Mouse (Mus musculus): ENCODE measurements around the gene Lpar5. TPM values are rescaled to one million over a fixed set of nuclear protein-coding genes. Genes with fewer than 3 reads are reported as not detected.

Gene Lpar5
- polyA plus RNA-seq, 1 experiment from 2014 or later: 0.31 TPM

DNA sequence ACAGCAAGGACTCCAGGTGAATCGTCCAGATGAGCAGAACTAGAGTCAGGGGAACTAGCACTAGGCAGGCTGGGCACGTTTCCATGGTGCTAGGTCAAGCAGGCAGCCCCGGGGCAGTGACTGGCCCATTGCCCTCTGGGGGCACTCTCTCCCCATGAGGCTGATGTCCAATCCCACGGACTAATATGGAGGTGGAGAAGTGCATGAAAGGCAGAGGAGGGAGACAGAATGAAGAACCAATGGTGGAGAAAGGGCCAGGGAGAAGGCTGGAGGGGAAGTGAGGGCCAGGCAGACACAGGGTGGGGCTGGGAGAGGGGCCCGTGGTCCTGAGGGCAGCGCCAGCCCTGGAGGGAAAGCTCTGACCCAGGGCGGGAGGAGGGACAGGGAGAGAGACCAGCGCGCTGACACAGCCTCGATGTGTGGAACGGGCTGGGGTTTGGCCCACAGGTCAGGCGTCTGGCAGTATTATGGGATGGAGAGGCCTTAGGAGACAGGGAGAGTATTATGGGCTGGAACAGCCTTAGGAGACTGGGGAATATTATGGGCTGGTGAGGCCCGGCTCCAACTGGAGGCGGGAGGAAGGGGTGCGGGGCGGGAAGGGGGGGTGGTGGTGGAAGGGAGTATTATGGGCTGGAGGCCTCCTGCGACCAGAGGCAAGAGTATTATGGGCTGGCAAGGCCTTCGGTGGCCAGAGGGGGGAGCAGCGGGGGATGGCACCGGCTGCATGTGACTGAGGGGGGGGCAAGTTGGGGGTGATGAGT is 21.0 kb downstream of the Lpar5 start:
- Histone ChIP-seq H3K9ac (0 out of 2 replicates have a peak overlapping the region, but pooled peaks have one; percentile 21), H3K9me3 (no peaks in the 10 kb centered on the region), H3K27ac (peak overlapping the region; percentile 92), H3K4me3 (replicated peaks) (no peak overlapping the region), H3K4me2 (peak overlapping the region; percentile 50), H3K4me1 (peaks cover 35% of the 10 kb centered on the region), H3K27me3 (no peaks in the 10 kb centered on the region), H3K36me3 (replicated peaks) (no peaks in the 10 kb centered on the region)
- WGBS: 1% methylated on average over 19 of the region's 20 CpGs
- ATAC-seq (ENCODE audit: low FRiP score): peak; percentile 84

DNA sequence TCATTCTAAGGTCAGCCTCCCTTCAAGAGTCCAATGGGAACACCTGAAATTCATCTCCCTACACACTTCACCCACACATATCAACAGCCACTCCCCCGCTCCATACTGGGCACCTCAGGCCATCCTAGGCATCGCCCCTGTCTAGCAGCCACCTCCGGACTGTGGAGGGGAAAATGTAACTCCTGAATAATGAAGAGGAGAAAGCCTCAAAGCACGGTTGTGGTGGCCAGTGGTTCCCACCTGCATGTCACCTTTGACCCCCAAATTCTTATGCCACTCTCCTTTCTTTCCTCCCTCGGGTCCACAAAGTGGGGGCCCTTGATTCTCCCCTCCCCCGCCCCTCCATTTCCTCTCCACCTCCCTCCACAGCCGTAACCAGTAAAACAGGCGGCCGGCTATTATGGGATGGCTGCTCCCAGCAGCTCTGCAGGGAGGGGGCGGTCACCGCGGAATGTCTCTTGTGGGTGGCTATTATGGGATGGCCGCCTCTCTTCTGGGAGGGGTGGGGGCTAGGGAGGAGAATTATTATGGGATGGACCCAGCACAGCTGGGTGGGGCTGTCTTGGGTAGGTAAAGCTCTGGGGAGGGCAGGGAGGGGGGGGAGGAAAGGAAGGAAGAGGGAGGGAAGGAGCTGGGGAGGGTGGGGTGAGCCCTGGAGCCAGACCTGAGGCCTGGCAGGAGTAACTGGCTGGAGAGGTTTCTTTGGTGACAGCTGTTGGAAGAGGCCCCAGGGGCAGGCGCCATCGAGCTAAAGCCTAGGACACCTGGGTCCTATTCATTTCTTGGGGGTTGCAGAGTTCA is 22.0 kb downstream of the Lpar5 start:
- peak; percentile 73 for ATAC-seq (ENCODE audit: low FRiP score)
- peak overlapping the region; percentile 92 for H3K27ac ChIP-seq
- H3K9me3 ChIP-seq: no peaks in the 10 kb centered on the region
- H3K4me2 ChIP-seq: peak overlapping the region; percentile 50
- 6% methylated on average over 15 of the region's 15 CpGs for WGBS
- peak overlapping the region; percentile 21 for H3K4me3 ChIP-seq (replicated peaks)
- no peaks in the 10 kb centered on the region for H3K27me3 ChIP-seq
- peak overlapping the region; percentile 56 for H3K9ac ChIP-seq
- H3K36me3 ChIP-seq (replicated peaks): no peaks in the 10 kb centered on the region
- H3K4me1 ChIP-seq: peaks cover 30% of the 10 kb centered on the region

DNA sequence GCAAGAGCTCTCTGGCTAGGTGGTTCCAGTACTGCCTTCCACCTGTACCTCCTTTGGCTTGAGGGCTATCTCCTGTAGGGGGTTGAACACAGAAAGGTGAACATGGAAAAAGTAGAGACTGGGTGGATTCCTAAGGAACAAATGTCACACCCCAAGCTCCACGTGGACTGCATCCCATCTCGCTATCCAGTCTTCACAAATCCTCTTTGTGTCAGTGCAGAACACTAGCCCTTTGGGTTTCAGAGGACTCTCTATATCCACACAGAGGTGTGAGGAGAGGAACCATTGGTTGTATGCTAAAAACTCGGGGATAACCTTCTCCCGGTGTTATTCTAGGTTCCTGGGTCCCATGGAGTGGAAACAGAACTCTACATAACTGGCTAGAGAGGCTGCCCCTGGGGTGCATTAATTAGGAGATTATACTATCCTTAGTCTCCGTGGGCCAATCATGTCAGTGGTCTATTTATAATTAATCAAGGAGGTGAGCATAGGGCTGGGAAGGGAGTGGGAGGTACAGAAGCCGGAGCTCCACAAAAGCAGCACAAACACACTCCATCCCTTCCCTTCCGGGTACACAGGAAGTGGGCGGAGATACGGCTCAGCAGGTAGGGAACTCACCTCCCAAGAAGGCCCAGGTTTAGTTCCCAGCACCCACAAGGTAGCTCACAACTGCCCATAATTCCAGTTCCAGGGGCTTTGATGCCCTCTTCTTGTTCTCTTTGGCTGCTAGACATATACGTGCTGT is 22.8 kb downstream of the Lpar5 start:
- Histone ChIP-seq H3K4me3 (replicated peaks) (peak overlapping the region; percentile 21; the same call in 1 of the 2 replicates), H3K4me1 (peaks cover 34% of the 10 kb centered on the region), H3K9ac (peak overlapping the region; percentile 56; the same call in 1 of the 2 replicates), H3K4me2 (peak overlapping the region; percentile 50), H3K27ac (peak overlapping the region; percentile 92), H3K9me3 (no peaks in the 10 kb centered on the region), H3K27me3 (no peaks in the 10 kb centered on the region), H3K36me3 (replicated peaks) (no peaks in the 10 kb centered on the region)
- peak; percentile 15 for ATAC-seq (ENCODE audit: low FRiP score)
- WGBS: 56% methylated on average over 10 of the region's 10 CpGs

DNA sequence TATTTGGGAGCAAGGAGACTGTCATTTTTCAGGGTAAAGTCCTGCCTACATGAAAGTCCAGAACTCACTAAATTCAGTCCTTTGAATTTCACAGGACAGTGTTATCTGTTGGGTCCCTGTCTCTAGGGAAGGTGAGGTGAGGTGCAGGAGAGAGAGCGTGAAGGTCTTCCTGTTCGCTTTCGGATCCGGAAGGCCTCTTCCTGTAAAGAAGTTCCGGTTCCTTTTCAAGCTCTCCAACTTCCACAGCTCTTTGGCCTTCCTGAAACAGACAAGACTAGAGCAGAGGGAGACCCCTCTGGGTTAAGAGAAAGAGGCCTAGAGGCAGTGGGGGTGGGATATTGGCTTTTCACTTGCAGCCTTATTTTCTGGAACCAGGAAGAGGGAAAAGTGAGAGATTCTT is 24.7 kb downstream of the Lpar5 start:
- peaks cover 37% of the 10 kb centered on the region for H3K4me1 ChIP-seq
- H3K9ac ChIP-seq: no peak overlapping the region
- H3K27ac ChIP-seq: no peak overlapping the region
- H3K36me3 ChIP-seq (replicated peaks): no peaks in the 10 kb centered on the region
- H3K27me3 ChIP-seq: no peaks in the 10 kb centered on the region
- no peak overlapping the region for H3K4me3 ChIP-seq (replicated peaks)
- H3K9me3 ChIP-seq: no peaks in the 10 kb centered on the region
- no peak overlapping the region for H3K4me2 ChIP-seq
- 99% methylated on average over 5 of the region's 5 CpGs for WGBS
- no peak for ATAC-seq (ENCODE audit: low FRiP score)

DNA sequence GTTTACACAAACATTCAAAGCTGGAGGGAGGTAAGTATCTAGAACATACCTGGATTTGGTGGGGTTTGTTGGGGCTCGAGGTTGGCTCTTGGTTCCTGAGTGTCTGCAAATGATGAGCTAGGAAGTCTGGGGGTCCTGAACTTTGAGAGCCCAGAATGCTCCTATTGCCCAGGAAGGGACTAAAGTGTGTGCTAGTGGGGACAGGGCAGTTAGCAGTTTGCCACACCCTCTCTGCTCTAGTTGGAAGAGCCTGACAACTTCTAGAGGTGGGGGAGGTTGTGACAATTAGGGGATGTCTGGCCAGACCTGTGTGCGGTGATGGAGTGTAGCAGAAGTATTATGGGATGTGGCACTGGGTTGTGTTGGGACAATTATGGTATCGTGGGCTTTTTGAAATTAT is 27.1 kb downstream of the Lpar5 start:
- Histone ChIP-seq H3K9ac (no peak overlapping the region), H3K4me1 (peaks cover 47% of the 10 kb centered on the region), H3K4me2 (no peak overlapping the region), H3K9me3 (no peaks in the 10 kb centered on the region), H3K27ac (peak overlapping the region; percentile 97), H3K4me3 (replicated peaks) (no peak overlapping the region), H3K36me3 (replicated peaks) (peaks cover 19% of the 10 kb centered on the region), H3K27me3 (no peaks in the 10 kb centered on the region)
- ATAC-seq (ENCODE audit: low FRiP score): 0 out of 2 replicates have a peak, but pooled peaks have one; percentile 0
- 72% methylated on average over 3 of the region's 3 CpGs for WGBS

DNA sequence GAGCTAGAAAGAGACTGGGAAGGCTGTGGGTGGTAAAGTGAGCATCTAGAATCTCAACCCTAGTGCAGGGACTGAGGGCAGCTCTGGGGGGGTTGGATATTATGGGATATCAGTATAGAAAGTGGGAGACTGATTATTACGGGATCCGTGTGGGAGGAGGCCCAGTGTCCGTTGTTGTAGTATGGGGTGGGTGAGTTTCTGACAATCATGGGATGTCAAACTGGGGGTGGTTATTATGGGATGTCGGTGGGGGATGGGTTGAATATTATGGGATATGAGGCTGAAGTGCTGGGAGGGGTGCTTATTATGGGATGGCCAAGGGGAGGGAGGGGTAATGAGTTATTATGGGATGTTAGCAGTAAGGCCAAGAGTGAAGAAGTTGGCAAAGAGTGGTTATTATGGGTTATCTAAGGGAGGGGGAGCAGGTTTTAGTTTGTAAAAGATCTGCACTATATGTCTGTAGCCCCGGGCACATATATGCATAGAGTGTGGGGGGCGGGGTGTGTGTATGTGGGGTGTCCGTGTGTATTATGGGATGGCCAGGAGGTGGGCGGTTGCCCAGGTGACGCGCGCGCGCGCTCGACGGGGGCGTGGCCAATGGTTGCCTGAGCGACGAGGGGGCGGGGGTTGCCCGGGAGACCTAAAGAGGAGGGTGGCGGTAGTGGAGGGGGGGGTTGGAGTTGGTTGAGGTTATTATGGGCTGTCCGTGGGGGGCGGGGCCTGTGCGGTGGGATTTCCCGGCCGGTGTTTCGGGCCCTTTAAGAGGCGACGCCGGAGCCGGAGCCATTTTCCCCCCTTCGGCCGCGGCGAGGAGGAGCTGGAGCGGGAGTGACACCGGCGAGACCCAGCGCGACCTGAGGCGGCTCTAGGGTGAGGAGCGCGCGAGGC is 27.9 kb downstream of the Lpar5 start, which contains the start of gene Chd4:
Gene Chd4, plus strand, starts transcription at position 591 of the 888 bp plus-strand sequence.
- H3K9me3 ChIP-seq: no peaks in the 10 kb centered on the region
- peak within 1 kb of the TSS; percentile 98 for H3K9ac ChIP-seq
- H3K36me3 ChIP-seq (replicated peaks): peaks cover 27% of the 10 kb centered on the region
- 3% methylated on average over 34 of the region's 45 CpGs for WGBS
- peaks cover 47% of the 10 kb centered on the region for H3K4me1 ChIP-seq
- peak; percentile 81 for ATAC-seq (ENCODE audit: low FRiP score)
- H3K4me3 ChIP-seq (replicated peaks): peak within 1 kb of the TSS; percentile 98
- peak within 1 kb of the TSS; percentile 95 for H3K4me2 ChIP-seq
- H3K27me3 ChIP-seq: no peaks in the 10 kb centered on the region
- H3K27ac ChIP-seq: peak within 1 kb of the TSS; percentile 97

DNA sequence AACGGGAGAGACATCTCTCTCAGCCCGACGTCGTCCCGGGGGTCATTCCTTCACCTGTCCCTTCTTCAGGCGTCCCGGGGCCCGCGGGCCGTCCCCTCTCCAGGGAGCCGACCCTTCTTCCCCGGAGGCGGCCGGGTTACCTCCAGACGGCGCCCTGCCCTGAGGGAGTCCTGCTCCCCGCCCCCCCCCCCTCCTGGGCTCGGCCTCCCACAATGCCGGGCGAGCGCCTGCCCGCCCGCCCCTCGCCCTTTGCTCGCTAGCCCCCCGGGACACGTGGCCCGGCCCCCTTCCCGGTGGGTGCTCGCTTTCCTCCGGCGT is 28.5 kb downstream of the Lpar5 start:
- peak overlapping the region; percentile 98 for H3K9ac ChIP-seq
- H3K36me3 ChIP-seq (replicated peaks): peaks cover 33% of the 10 kb centered on the region
- H3K4me3 ChIP-seq (replicated peaks): peak overlapping the region; percentile 98
- H3K9me3 ChIP-seq: no peaks in the 10 kb centered on the region
- no peak for ATAC-seq (ENCODE audit: low FRiP score)
- WGBS: 0% methylated on average over 14 of the region's 32 CpGs
- H3K27ac ChIP-seq: peak overlapping the region; percentile 97
- no peaks in the 10 kb centered on the region for H3K27me3 ChIP-seq
- H3K4me1 ChIP-seq: peaks cover 41% of the 10 kb centered on the region
- peak overlapping the region; percentile 95 for H3K4me2 ChIP-seq

DNA sequence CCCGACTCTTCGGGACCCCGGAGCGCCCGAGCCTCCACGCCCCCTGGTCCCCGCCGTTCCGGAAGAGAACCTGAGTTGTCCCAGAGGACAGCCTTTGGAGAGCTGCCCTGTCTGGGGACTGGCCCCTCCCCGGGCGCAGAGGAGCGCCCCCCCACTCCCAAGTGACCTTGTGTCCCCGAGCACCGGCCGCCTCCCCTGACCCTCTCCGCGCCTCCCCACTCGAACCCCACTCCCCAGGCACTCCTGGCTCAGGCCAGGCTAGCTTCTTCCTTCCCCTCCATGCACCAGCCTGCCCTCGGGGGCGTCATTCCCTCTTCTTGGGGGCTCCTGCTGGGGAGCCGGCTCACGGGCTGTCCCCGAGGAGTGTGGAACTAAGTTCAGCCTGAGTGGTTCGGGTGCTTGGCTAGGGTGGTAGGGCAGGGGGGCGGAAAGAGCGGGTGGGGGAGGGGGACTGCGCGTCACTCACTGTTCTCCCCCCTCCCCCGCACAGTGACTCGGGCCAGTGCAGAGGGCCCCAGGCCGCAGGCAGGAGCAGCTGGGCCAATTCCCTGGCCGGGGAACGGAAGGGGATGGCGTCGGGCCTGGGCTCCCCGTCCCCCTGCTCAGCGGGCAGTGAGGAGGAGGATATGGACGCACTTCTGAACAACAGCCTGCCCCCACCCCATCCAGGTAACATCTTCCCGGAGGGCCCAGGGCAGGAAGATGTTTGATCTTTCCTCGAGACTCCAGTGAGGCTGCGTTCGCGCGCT is 29.1 kb downstream of the Lpar5 start:
- Histone ChIP-seq H3K4me3 (replicated peaks) (peak overlapping the region; percentile 98), H3K9ac (peak overlapping the region; percentile 98), H3K4me2 (peak overlapping the region; percentile 95), H3K9me3 (no peaks in the 10 kb centered on the region), H3K27ac (peak overlapping the region; percentile 97), H3K36me3 (replicated peaks) (peaks cover 38% of the 10 kb centered on the region), H3K4me1 (peaks cover 40% of the 10 kb centered on the region), H3K27me3 (no peaks in the 10 kb centered on the region)
- WGBS: under 1% methylated on average over 38 of the region's 44 CpGs
- ATAC-seq (ENCODE audit: low FRiP score): peak; percentile 45

DNA sequence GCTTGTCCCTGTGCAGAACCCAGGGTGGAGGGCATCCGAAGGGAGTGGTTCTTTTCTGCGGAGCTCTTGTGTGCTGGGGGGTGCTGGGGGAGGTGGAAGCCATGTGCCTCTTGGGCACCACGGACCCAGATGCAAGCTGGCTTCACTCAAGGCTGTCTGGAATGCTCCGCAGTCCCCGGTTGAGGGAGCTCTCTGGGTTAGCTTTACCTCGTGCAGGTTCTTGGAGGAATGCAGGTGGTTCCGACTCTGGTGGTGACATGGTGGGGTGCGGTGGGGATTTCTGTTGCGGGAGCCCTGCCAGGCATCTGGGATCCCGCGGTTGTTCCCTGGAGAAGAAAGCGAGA is 29.6 kb downstream of the Lpar5 start:
- H3K9ac ChIP-seq: peak overlapping the region; percentile 98
- no peaks in the 10 kb centered on the region for H3K9me3 ChIP-seq
- H3K4me1 ChIP-seq: peaks cover 40% of the 10 kb centered on the region
- under 1% methylated on average over 12 of the region's 12 CpGs for WGBS
- peak overlapping the region; percentile 95 for H3K4me2 ChIP-seq
- ATAC-seq (ENCODE audit: low FRiP score): no peak
- peak overlapping the region; percentile 97 for H3K27ac ChIP-seq
- peak overlapping the region; percentile 98 for H3K4me3 ChIP-seq (replicated peaks)
- H3K27me3 ChIP-seq: no peaks in the 10 kb centered on the region
- peaks cover 44% of the 10 kb centered on the region for H3K36me3 ChIP-seq (replicated peaks)

DNA sequence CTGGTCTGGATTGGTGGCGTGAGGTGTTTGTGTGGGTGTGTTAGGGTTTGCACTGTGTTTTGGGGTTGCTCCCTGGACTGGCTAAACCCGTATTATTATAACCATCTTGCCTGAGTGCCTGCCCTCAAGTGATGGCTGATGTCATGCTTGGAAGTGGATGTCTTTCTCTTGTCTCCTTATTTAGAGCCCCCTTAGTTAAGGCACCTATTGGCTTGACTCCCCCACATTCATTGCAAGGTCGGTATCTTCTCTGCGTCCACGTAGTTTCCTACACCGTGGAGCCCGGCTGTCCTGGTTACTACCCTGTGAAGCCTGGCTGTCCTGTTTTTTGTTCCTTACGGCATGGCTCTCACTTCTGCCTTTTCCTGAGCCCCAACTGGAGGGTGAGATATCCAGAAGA is 30.2 kb downstream of the Lpar5 start:
- ATAC-seq (ENCODE audit: low FRiP score): no peak
- H3K4me1 ChIP-seq: peaks cover 40% of the 10 kb centered on the region
- H3K4me2 ChIP-seq: peak overlapping the region; percentile 95
- peaks cover 50% of the 10 kb centered on the region for H3K36me3 ChIP-seq (replicated peaks)
- 64% methylated on average over 8 of the region's 8 CpGs for WGBS
- H3K4me3 ChIP-seq (replicated peaks): peak overlapping the region; percentile 98
- 0 out of 2 replicates have a peak overlapping the region, but pooled peaks have one; percentile 91 for H3K27ac ChIP-seq
- H3K9ac ChIP-seq: peak overlapping the region; percentile 98
- no peaks in the 10 kb centered on the region for H3K9me3 ChIP-seq
- H3K27me3 ChIP-seq: no peaks in the 10 kb centered on the region

DNA sequence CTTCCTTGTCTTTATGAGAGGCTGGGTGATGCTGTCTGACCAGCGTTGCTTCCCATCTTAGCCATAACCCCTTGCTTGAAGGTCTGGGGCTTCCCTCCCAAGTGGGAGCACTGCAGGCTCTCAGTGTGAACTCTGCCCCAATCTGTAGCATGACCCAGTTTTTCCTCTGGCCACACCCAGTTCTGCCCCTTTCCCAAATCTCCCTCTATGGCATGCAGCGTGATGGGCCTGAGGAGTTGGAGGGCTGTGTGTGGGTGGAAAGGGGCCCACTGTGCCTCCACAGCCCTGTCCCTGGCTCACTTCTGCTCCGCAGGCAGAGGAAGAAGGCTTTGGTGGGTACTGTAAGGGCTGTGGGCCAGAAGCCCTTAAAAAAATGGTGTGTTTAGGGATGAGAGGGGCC is 30.8 kb downstream of the Lpar5 start:
- Histone ChIP-seq H3K27ac (peak overlapping the region; percentile 91), H3K9me3 (no peaks in the 10 kb centered on the region), H3K36me3 (replicated peaks) (peaks cover 54% of the 10 kb centered on the region), H3K4me1 (peaks cover 40% of the 10 kb centered on the region), H3K4me3 (replicated peaks) (peak overlapping the region; percentile 98), H3K9ac (peak overlapping the region; percentile 98), H3K4me2 (peak overlapping the region; percentile 95), H3K27me3 (no peaks in the 10 kb centered on the region)
- WGBS: 65% methylated on average over 3 of the region's 3 CpGs
- no peak for ATAC-seq (ENCODE audit: low FRiP score)
